Mouse (Mus musculus) right cerebral cortex, adult 18-20 months (tissue): ENCODE data around the gene Sprr2i.

Experiments used
- DNase-seq: peaks from one replicate; pipeline ENCODE4 v3.0.0; 2022; ENCODE audit warnings: mixed read lengths

Sprr2i gene

GRCm38 (mm10) chr3:92407691-92408090, at the start of gene Sprr2i:
Gene Sprr2i, plus strand, starts transcription at chr3:92407991.
- no peak for DNase-seq

DNA sequence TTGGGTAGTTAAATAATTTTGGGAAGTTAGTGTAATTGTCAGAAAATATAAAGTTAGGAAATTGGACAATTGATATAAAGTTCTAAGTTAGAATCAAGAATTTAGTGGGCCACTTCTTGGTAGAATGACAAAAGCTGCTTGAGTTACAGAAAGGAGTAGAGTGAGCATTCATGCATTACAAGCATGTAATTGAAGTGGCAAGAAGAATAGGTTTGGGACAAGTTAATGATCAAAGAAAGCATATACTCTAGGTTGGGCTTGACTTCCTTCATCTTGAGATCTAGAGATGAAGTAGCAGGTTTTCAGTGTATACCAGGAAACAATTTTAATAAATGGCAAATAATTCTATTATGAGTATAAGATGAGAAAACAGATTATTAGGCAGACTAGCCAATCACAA, 46.2 kb upstream of the Sprr2i start:
- no peak for DNase-seq

DNA sequence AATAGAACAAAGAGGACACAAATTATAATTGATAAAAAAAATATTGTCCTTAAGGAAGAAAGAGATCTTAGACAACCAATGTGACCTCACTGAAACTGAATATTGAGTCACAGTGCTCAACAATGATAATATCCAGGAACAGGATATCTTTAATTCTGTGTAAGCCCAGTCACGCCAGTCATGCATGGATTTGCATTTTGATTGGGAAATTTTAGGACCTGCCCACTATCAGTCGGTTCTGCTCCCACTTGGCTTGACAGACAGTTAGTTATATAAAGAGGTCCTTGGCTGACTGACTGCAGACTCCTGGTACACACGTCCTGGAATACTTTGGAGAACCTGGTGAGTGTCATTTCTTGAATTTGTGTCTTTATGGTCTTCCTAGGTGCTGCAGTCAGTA, 42.9 kb upstream of the Sprr2i start, which contains the start of gene Sprr2f:
Gene Sprr2f (plus strand): TSS at position 301 of the 400 bp plus-strand sequence.
- DNase-seq, result no peak

DNA sequence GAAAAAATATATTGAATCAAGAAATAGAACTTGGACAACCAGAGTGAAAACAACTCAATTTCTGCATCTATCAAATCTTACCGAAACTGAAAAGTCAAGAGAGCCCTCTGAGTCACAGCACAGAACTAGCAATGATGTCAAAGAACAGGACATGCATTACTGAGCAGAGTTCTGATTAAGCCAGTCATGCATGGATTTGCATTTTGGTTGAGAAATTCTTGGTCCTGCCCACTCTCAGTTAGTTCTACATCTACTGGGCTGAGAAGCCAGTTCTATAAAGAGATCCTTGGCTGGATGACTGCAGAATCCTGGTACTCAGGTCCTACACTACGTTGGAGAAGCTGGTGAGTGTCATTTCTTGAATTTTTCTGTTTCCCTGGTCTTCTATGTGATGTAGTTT, 34.2 kb upstream of the Sprr2i start:
- no peak for DNase-seq

DNA sequence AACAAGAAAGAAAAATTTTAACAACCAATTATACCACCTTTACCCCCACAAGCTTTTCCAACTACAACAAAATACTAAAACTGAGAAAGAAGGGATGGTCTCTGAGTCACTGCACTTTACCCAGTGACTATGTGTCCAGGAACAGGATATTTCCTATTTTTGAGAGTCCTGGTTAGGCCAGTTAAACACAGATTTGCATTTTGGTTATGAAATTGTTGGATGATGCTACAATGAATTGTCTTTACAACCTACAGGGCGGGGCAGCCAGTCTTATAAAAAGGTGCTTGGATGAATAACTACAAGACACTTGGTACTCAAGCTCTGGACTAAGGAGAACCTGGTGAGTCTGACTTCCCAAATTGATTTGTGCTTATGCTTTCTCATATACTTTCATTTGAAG, 22.4 kb upstream of the Sprr2i start, which contains the start of gene Sprr2h:
Gene Sprr2h (plus strand): TSS at position 301 of the 400 bp plus-strand sequence.
- DNase-seq, result no peak

GRCm38 (mm10) chr3:92394301-92394700, 13.5 kb upstream of the Sprr2i start:
- no peak for DNase-seq

DNA sequence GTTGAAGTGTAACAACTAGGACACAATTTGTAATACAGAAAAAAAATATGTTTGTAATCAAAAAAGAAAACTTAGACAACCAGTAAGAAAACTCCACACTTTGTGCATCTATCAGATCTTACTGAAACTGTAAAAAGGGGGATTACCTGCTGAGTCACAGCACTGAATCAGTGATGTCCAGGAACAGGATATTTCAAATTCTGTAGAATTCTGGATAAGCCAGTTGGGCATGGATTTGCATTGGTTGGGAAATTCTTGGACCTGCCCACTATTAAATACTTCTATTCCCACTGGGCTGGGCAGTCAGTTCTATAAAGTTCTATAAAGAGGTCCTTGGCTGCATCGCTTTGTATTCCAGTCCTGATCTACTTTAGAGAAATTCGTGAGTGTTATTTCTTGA, 10.0 kb downstream of the Sprr2i start, which contains the start of gene Sprr2j-ps:
Gene Sprr2j-ps (plus strand): TSS at position 301 of the 400 bp plus-strand sequence.
- no peak for DNase-seq

DNA sequence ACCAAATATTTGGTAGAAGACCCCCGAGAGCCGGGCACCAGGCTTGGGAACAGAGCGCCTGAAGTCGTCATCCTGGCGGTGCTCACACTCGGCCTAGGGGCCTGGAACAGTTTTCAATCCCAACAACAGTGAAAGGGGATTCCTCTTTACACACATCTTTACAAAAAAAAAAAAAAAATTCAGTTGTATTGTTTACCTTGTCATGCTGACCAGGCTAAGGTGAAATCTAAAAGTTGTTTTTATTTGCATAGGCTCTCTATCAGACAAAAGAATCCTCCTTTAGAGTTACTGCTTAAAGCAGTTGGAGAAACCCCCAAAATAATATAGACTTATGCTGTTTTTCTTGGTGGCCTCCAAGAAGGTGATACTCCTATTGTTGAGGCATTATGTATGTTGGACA, 21.5 kb downstream of the Sprr2i start, which contains the start of gene Gm9774:
Gene Gm9774 (minus strand): TSS at position 101 of the 400 bp plus-strand sequence.
- DNase-seq, result no peak

- no peak for DNase-seq
These were observed 24.5 kb downstream of the Sprr2i start, which contains the start of gene Sprr2k for GRCm38 (mm10) chr3:92432282-92432681. Gene Sprr2k, plus strand, starts transcription at chr3:92432582.

- no peak for DNase-seq
These were observed 30.9 kb downstream of the Sprr2i start, which contains the start of gene Sprr1b for GRCm38 (mm10) chr3:92438689-92439088. Gene Sprr1b, minus strand, starts transcription at chr3:92438789.

DNA sequence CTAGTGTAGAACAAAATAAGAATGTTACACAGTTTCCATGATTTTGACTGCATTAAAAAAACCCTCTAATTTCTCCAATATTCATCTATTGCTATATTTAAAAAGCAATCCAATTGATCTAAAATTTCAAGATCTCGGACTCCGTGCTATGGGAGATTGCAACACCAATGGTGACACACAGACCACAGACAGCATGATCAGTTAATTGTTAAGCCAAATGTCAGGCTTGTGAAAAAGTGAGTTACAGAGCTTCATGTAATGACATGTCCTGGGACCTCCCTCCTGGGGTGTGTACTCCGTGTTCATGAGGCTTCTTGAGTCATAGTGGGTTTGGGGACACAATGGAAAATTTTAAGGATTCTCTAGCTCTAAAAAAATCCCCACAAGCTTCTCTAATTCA, 32.4 kb downstream of the Sprr2i start:
- no peak for DNase-seq

DNA sequence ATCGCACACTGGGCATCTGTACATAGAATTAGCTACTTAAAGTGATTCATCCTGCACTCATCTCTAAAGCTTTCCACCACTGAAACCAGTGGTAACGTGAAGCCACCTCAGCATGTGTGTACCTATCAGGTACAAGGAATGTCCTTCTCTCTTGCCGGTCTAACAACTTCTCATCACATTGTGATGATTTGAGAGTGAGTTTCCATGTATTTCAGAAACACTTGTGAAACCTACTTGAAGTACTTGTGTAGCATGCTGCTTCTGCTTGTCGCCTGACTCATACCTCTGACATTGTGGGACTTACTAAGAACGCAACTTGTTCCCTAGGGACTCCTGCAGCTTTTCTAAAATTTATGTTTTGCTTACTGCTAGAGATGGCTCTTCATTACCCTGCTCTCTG, 47.4 kb downstream of the Sprr2i start:
- no peak for DNase-seq

GRCm38 (mm10) chr3:92458620-92459019, 50.8 kb downstream of the Sprr2i start, which contains the start of gene Sprr3:
Gene Sprr3, minus strand, starts transcription at chr3:92458720.
- no peak for DNase-seq
